Mouse (Mus musculus) G1E (cell line): ENCODE data around the gene Sec61a2.

Experiments used
- CTCF ChIP-seq: IDR thresholded peaks from 2 replicates; pipeline ENCODE4 v1.5.1; 2012; ENCODE audit warnings: low read depth, low read length, inconsistent platforms, mixed read lengths
- GATA1 ChIP-seq: IDR thresholded peaks from 2 replicates; pipeline ENCODE4 v1.6.1; 2012; ENCODE audit warnings: borderline replicate concordance, low read length, inconsistent platforms, mixed read lengths

DNA sequence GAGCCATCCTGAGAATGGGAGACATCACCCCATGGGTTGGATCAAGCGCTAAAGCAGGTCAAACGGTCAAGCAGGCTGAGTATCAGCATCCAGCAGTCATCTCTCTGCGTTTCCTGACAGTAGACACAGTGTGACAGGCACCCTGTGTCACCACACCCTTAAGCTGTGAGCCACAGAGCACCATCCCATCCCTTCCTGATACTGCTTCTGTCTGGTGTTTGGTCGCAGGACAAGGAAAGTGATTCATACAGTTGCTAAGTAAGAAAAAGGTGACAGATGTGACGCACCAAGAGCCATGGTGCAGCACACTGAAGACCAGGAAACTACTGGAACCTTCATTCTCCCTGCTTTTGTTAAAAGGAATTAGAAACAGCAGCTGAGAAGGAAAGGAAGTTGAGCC, 6.4 kb downstream of the Sec61a2 start:
- TF ChIP-seq CTCF (no peak), GATA1 (no peak)
